Mouse (Mus musculus): ENCODE results near the gene Pitpnm1.
A peak's percentile ranks its signal among the peaks of the same experiment; 100 is the strongest.

- TF ChIP-seq TCF12 (IDR thresholded peaks at IDR 0.05; ENCODE audit: insufficient read depth, poor library complexity, severe bottlenecking), result no peak
- no peak for TF ChIP-seq POLR2A (IDR thresholded peaks at IDR 0.05; ENCODE audit: insufficient read length, low read depth)
- TF ChIP-seq USF1 (IDR thresholded peaks at IDR 0.05; ENCODE audit: low read depth), result no peak
- no peak for TF ChIP-seq MAX (IDR thresholded peaks at IDR 0.05; ENCODE audit: low read depth)
- TF ChIP-seq CEBPB (IDR thresholded peaks at IDR 0.05; ENCODE audit: insufficient read depth, poor library complexity, severe bottlenecking), result no peak
- no peak for TF ChIP-seq E2F4 (IDR thresholded peaks at IDR 0.05; ENCODE audit: insufficient read depth)
- TF ChIP-seq MYOG (IDR thresholded peaks at IDR 0.05; ENCODE audit: control insufficient read depth in 1 of 3, insufficient read depth in 1 of 3, insufficient read length in 2 of 3, low read depth in 2 of 3), result peak in 2 of 3 experiments; percentile 35 to 81
- no peak for TF ChIP-seq POLR2AphosphoS2 (IDR thresholded peaks at IDR 0.05; ENCODE audit: insufficient read length, low read depth)
- TF ChIP-seq MYOD1 (IDR thresholded peaks at IDR 0.05; ENCODE audit: control insufficient read depth in 1 of 3, insufficient read length in 2 of 3, low read depth in 2 of 3), result peak in 2 of 3 experiments; percentile 44 to 82
- TF ChIP-seq SRF (IDR thresholded peaks at IDR 0.05; ENCODE audit: control insufficient read depth, insufficient read length, low read depth), result no peak
Measured at GRCm38 (mm10) chr19:4055947-4056693, 43.7 kb upstream of the Pitpnm1 start.
